Comparison of ENCODE assay signal across 9 mouse cellular contexts in genomic region chr4:114925917-114926312, GRCm38 (mm10). TPM values are rescaled to one million over a fixed set of nuclear protein-coding genes. Genes with fewer than 3 reads are reported as not detected.
A peak's percentile ranks its signal among the peaks of the same experiment; 100 is the strongest.
DNase-seq lines count a peak whose midpoint lies in the region; ATAC-seq and TF ChIP-seq lines count a peak whose summit lies in the region.
"Had no signal": no experiment of that assay in that cellular context is flagged by ENCODE, and none has a peak within 500 bp of the region (broad histone marks: within the 10 kb centered on the region; RNA-seq: fewer than 3 reads in every experiment).

Gene Foxe3, minus strand, starts transcription at chr4:114926013.

- no peak for TF ChIP-seq CTCF in heart, postnatal 0 days (IDR thresholded peaks at IDR 0.05; ENCODE audit: low read depth)
- TF ChIP-seq CTCF in bone marrow macrophage, adult 2 months (IDR thresholded peaks at IDR 0.05; ENCODE audit: low read depth, low read length) = no peak

- peak within 1 kb of the TSS; percentile 66 for H3K4me2 ChIP-seq in heart, postnatal 0 days (ENCODE audit: low read depth, low read length)
- H3K4me2 ChIP-seq in hindbrain, embryonic 12.5 days (replicated peaks) = peak within 1 kb of the TSS; percentile 64

- no peaks in the 10 kb centered on the region for H3K36me3 ChIP-seq in heart, postnatal 0 days (replicated peaks; ENCODE audit: control insufficient read depth, insufficient read depth, low read length)
- H3K36me3 ChIP-seq in hindbrain, embryonic 12.5 days = no peaks in the 10 kb centered on the region
- no peaks in the 10 kb centered on the region for H3K36me3 ChIP-seq in midbrain, embryonic 10.5 days

- no peak for TF ChIP-seq POLR2A in bone marrow macrophage, adult 2 months (IDR thresholded peaks at IDR 0.05; ENCODE audit: borderline replicate concordance, low read depth, low read length)

- H3K9ac ChIP-seq in heart, postnatal 0 days (replicated peaks; ENCODE audit: low read depth, low read length) = no peak within 1 kb of the TSS
- 0 out of 2 replicates have a peak within 1 kb of the TSS, but pooled peaks have one; percentile 36 for H3K9ac ChIP-seq in hindbrain, embryonic 12.5 days

- peak within 1 kb of the TSS; percentile 48 for H3K4me3 ChIP-seq in heart, postnatal 0 days (ENCODE audit: low read depth, low read length)
- peak within 1 kb of the TSS; percentile 53 for H3K4me3 ChIP-seq in bone marrow macrophage, adult 2 months (ENCODE audit: insufficient read depth, low read length)
- peak within 1 kb of the TSS; percentile 40 for H3K4me3 ChIP-seq in hindbrain, embryonic 12.5 days
- H3K4me3 ChIP-seq in midbrain, embryonic 10.5 days = peak within 1 kb of the TSS; percentile 60

- ATAC-seq in heart, postnatal 0 days (ENCODE audit: insufficient read depth, low read depth) = no peak
- no peak for ATAC-seq in hindbrain, embryonic 12.5 days (ENCODE audit: low FRiP score)
- ATAC-seq in inflammation-experienced regulatory T-cells, adult 6 months = no peak

- TF ChIP-seq EP300 in heart, postnatal 0 days (IDR thresholded peaks at IDR 0.05; ENCODE audit: low read depth) = no peak

- no peaks in the 10 kb centered on the region for H3K9me3 ChIP-seq in heart, postnatal 0 days (replicated peaks; ENCODE audit: control insufficient read depth, low read length)
- H3K9me3 ChIP-seq in hindbrain, embryonic 12.5 days (replicated peaks) = no peaks in the 10 kb centered on the region
- H3K9me3 ChIP-seq in midbrain, embryonic 10.5 days (replicated peaks) = no peaks in the 10 kb centered on the region

- no peak for DNase-seq in heart, postnatal 0 days (ENCODE audit: low spot score)
- no peak for DNase-seq in heart, adult 18-20 months
- no peak for DNase-seq in midbrain, embryonic 10.5 days (ENCODE audit: low spot score)
- no peak for DNase-seq in cerebellum, postnatal 36 days
- no peak for DNase-seq in thymus, postnatal 10 days (ENCODE audit: low spot score in 2 of 2)

- peaks cover 91% of the 10 kb centered on the region for H3K27me3 ChIP-seq in heart, postnatal 0 days (ENCODE audit: control insufficient read depth, insufficient read depth, low read length)
- H3K27me3 ChIP-seq in hindbrain, embryonic 12.5 days = peaks cover 91% of the 10 kb centered on the region
- H3K27me3 ChIP-seq in midbrain, embryonic 10.5 days (ENCODE audit: low read depth, poor library complexity, severe bottlenecking) = peaks cover 91% of the 10 kb centered on the region

- WGBS in heart, postnatal 0 days = 3% methylated on average over 17 of the region's 25 CpGs
- WGBS in hindbrain, embryonic 12.5 days = 4% methylated on average over 25 of the region's 25 CpGs
- WGBS in midbrain, embryonic 10.5 days = under 1% methylated on average over 24 of the region's 25 CpGs

- no peak within 1 kb of the TSS for H3K27ac ChIP-seq in heart, postnatal 0 days (ENCODE audit: low read depth)
- H3K27ac ChIP-seq in bone marrow macrophage, adult 2 months (ENCODE audit: insufficient read depth, low read depth, low read length) = no peak within 1 kb of the TSS
- no peak within 1 kb of the TSS for H3K27ac ChIP-seq in hindbrain, embryonic 12.5 days
- peak within 1 kb of the TSS; percentile 81 for H3K27ac ChIP-seq in midbrain, embryonic 10.5 days (replicated peaks)

- no peaks in the 10 kb centered on the region for H3K4me1 ChIP-seq in heart, postnatal 0 days (ENCODE audit: control insufficient read depth, insufficient read depth)
- peaks cover 4% of the 10 kb centered on the region; the same call in 1 of the 2 replicates for H3K4me1 ChIP-seq in bone marrow macrophage, adult 2 months (ENCODE audit: control insufficient read depth, insufficient read depth, low read length)
- peaks cover 13% of the 10 kb centered on the region for H3K4me1 ChIP-seq in hindbrain, embryonic 12.5 days
- peaks cover 33% of the 10 kb centered on the region for H3K4me1 ChIP-seq in midbrain, embryonic 10.5 days

RNA-seq across cellular contexts. Expression of gene Foxe3, which starts in this region (rescaled TPM):
- not detected in 2 replicates for total RNA-seq in heart, postnatal 0 days (2014; rRNA removed; ENCODE audit: low replicate concordance)
- polyA plus RNA-seq in heart, postnatal 0 days (2015; fragmentation: Nextera tagmentation; extraction: Ambion mirVana) = not detected in 2 replicates
- not detected for total RNA-seq in heart, adult 18-20 months (2021)
- not detected in 2 replicates for polyA plus RNA-seq in bone marrow macrophage, adult 2 months (2012; ENCODE audit: insufficient read depth, insufficient read length, missing spikeins)
- polyA plus RNA-seq in hindbrain, embryonic 12.5 days (2016; fragmentation: Nextera tagmentation; extraction: Ambion mirVana) = not detected in 2 replicates
- polyA plus RNA-seq in midbrain, embryonic 10.5 days (2016; fragmentation: Nextera tagmentation; extraction: Ambion mirVana) = 6.7 and 14.7 TPM in 2 replicates
- polyA plus RNA-seq in inflammation-experienced regulatory T-cells, adult 6 months (2017; shearing (Covaris generic)) = not detected
- total RNA-seq: neutrophil, adult 5-6 weeks had no signal
